Mouse (Mus musculus) bone marrow macrophage, adult 2 months (primary cell): Measurements from ENCODE around the gene Zbtb45.

Experiments used
- CTCF ChIP-seq: IDR thresholded peaks from 2 replicates; pipeline ENCODE4 v1.5.1; 2012; ENCODE audit warnings: low read depth, mild to moderate bottlenecking, low read length, moderate library complexity
- POLR2A ChIP-seq: IDR thresholded peaks from 2 replicates; pipeline ENCODE4 v1.6.1; 2012; ENCODE audit warnings: mild to moderate bottlenecking, low read depth, low read length, borderline replicate concordance

DNA sequence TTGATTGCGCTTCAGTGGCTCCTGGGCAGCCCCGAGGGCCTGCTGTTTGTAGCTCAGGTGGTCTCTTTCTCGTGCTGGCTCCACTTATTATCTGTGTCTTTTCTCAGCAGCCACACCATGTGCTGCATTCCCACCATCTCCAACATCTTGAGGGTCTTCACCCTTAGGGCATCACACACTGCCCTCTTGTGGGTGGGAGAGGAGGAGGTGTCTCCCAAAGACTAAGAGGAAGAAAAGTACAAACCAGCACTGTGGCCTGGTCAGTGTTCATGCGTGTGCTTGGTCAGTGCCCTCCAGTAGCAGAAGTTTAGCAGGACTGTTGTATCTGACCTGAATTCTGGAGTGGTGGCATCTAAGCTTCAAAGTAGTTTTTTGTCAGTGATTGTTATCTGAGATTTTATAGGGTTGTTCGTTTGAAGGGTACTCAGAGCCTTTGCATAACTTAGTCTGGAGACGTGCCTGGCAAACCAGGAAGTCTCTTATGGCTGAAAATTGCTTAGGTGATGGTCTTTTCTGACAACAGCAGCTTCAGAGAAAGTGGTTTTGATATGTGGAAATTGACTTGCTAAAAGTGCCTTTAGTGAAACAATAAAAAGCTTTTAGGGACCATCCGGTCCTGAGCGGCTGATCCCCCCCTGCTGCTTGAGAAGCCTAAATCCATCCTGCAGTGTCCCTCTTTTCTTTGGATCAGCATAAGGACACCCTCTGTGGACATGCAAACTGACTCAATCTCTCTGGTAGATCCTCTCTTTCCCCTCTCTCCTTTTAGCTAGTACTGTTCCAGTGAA lies 47.3 kb upstream of the Zbtb45 start:
- TF ChIP-seq CTCF: no peak
- no peak for TF ChIP-seq POLR2A
